Mouse (Mus musculus) olfactory bulb, adult 2 months (tissue): ENCODE measurements around the gene Strn. TPM values are rescaled to one million over a fixed set of nuclear protein-coding genes. Genes with fewer than 3 reads are reported as not detected.

Experiments
- H3K27ac ChIP-seq: fragments of 200-500 bp; 2 replicates; pipeline ENCODE4 v1.5.1; 2012; ENCODE audit warnings: low read depth, low read length; ENCODE audit not compliant: insufficient read depth
- H3K4me1 ChIP-seq: fragments of 200-500 bp; 2 replicates; pipeline ENCODE4 v1.6.1; 2012; ENCODE audit warnings: low read length; ENCODE audit not compliant: control insufficient read depth, insufficient read depth
- H3K4me3 ChIP-seq: fragments of 200-500 bp; 2 replicates; pipeline ENCODE4 v1.5.1; 2012; ENCODE audit warnings: mild to moderate bottlenecking, low read depth, low read length, moderate library complexity; ENCODE audit not compliant: insufficient read depth
- CTCF ChIP-seq: fragments of 200-500 bp; IDR thresholded peaks from 2 replicates; pipeline ENCODE4 v1.5.1; 2012; ENCODE audit warnings: low read depth, mild to moderate bottlenecking, low read length, moderate library complexity; ENCODE audit not compliant: insufficient read depth
- POLR2A ChIP-seq: fragments of 200-500 bp; IDR thresholded peaks from 2 replicates; pipeline ENCODE4 v1.6.1; 2012; ENCODE audit warnings: mild to moderate bottlenecking, low read depth, low read length, moderate library complexity; ENCODE audit not compliant: insufficient read depth
- WGBS: fragments of 180-500 bp; shearing (Covaris S2); methylation state at CpG from one replicate; pipeline ENCODE4 v1.1.7; 2018; 5-methylcytosine and 5-hydroxymethylcytosine counted together
- polyA plus RNA-seq: library from polyadenylated mRNA; stranded (reverse); fragments of >200 nt; gene quantifications from 2 replicates; pipeline ENCODE4 v1.2.4, GENCODE M21; 2012; ENCODE audit warnings: low replicate concordance; ENCODE audit not compliant: missing spikeins, insufficient read depth, insufficient read length

Strn gene
- polyA plus RNA-seq, 1 experiment = not detected

DNA sequence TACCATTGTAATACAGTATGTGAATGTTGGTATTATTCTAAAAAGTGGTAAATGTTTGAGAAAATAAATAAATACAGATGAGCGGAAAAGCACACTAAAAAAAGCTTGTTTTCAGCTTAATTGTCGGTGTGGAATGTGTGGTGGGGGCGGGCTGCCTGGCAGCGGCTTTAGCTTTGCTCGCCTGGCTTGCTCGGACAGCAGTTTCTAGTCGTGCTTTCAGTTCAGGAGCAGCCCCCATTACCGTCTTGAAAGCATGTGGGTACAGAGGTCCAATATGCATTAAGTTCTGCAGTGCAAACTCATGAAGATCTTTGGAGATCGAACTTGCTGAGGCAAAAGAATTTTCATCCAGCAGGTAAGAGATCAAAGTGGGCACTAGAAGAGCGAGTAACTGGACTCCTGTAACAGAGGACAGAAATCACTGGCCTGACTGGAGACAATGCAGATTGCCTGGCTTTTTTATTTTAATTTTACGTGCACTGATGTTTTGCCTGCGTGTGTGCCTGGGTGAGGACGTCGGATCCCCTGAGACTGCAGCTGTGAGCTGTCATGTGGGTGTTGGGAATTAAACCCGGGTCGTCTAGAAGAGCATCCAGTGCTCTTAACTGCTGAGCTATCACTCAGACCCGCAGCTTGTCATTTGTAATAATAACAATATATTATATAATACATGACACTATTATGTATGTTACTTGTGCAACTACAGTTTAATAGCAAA is 16.1 kb upstream of the Strn start:
- Histone ChIP-seq H3K4me3 (peak overlapping the region; percentile 10; the same call in 1 of the 2 replicates), H3K4me1 (peaks cover 2% of the 10 kb centered on the region; the same call in 1 of the 2 replicates), H3K27ac (peak overlapping the region; percentile 41; the same call in 1 of the 2 replicates)
- TF ChIP-seq POLR2A = no peak
- TF ChIP-seq CTCF = no peak
- WGBS = 23% methylated on average over 17 of the region's 17 CpGs

DNA sequence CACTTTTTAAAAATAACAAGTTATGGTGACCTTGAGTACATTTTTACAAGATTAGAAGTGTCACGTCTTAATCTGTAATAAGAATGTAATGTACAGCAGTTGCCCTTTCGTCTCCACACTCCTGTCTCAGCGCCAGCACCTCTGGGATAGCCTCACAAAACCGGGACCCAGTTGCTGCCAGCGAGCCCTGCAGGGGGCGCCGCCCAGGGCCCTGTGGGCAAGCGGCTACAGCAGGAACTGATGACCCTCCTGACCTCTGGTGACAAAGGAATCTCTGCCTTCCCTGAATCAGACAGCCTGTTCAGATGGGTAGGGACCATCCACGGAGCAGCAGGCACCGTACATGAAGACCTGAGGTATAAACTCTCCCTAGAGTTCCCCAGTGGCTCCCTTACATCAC is 15.1 kb upstream of the Strn start:
- TF ChIP-seq CTCF (no peak), POLR2A (no peak)
- 68% methylated on average over 10 of the region's 10 CpGs for WGBS
- Histone ChIP-seq H3K27ac (no peak overlapping the region), H3K4me3 (no peak overlapping the region), H3K4me1 (peaks cover 2% of the 10 kb centered on the region; the same call in 1 of the 2 replicates)

DNA sequence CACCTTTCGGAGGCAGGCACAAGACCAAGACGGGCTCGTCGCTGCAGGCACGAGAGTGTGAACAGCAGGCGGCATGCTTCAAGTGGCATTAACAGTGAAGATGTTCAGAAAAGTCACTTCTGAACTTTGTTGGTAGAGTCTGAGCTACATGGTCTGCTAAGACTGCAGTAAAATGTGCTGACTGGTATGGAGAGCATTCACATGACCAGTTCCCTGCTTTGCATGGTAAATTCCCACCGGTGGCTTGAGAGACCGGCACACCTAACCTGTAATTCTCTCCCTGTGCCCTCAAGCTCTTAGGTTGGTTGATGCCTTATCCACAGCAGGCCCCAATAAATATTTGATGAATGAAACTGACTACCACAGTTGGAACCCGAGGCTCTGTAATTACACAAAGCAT is 11.4 kb upstream of the Strn start:
- Histone ChIP-seq H3K27ac (no peak overlapping the region), H3K4me1 (peaks cover 2% of the 10 kb centered on the region; the same call in 1 of the 2 replicates), H3K4me3 (no peak overlapping the region)
- 90% methylated on average over 9 of the region's 9 CpGs for WGBS
- TF ChIP-seq CTCF = no peak
- TF ChIP-seq POLR2A = no peak

DNA sequence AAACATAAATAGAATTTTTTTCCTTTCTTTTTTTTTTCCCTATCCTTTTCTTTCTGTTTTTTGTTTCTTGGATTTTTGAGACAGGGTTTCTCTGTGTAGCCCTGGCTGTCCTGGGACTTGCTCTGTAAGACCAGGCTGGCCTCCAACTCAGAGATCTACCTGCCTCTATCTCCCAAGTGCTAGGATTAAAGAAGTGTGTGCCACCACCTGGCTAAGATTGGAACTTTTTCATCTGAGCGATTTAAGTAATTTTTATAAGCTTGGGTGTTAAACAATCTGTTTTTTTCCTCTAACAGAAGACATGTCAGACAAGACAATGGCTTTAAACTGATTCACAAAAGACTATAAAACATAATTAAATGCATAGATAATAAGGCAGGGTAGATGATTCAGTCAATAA is 1.4 kb upstream of the Strn start:
- TF ChIP-seq POLR2A (no peak), CTCF (no peak)
- no peak overlapping the region for H3K4me3 ChIP-seq
- 51% methylated on average over 1 of the region's 1 CpGs for WGBS

DNA sequence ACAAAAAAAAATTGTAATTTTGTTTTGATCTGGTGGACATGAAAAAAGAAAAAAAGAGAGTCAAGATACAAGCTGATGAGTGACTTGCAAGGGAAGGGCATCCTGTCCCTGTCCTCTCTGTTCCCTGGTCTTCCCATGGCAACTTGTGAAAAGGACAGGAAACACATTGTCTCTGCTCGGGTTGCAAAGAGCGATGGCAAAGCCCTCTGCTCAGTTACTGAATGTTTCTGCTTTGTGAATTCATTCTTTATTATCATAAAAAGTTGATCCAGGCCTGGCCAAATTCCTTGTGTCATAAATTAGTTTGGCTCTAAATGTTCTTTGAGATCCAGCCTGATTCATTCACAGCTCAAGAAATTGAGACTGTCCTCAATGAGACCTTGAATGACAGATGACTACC is 775 bp upstream of the Strn start:
- Histone ChIP-seq H3K27ac (no peak overlapping the region), H3K4me1 (0 out of 2 replicates have a peak, but pooled peaks cover 2% of the 10 kb centered on the region), H3K4me3 (no peak overlapping the region)
- WGBS = 49% methylated on average over 2 of the region's 2 CpGs
- TF ChIP-seq CTCF = no peak
- TF ChIP-seq POLR2A = no peak

More for the DNA sequence above, 1.4 kb upstream of the Strn start:
- Histone ChIP-seq H3K27ac (no peak overlapping the region), H3K4me1 (0 out of 2 replicates have a peak, but pooled peaks cover 2% of the 10 kb centered on the region)

DNA sequence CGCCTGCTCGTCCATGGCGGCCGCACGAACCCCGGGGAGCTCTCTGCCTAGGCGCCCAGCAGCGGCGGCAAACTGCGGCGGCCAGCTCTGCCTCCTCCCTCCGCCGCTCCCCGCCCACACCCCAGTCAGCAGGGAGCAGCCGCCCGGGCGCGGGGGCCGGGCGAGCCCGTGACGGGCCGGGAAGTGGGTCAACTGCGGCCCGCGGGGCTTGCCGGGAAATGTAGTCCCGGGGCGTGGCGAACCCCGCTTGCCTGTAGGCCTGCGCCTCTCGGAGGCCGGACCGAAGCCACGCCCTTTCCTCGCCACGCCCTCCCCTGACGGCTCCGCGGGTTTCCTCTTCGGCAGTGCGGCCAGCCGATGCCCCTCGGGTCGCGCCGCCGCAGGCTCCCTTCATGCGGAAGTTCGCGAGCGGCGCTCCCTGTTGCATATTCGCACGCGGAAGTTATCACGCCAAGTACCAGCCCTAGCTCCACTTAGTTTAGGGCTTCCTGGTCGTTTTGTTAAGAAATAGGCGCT is 465 bp downstream of the Strn start:
- Histone ChIP-seq H3K4me1 (0 out of 2 replicates have a peak, but pooled peaks cover 2% of the 10 kb centered on the region), H3K4me3 (peak overlapping the region; percentile 90), H3K27ac (peak overlapping the region; percentile 78)
- TF ChIP-seq CTCF (no peak), POLR2A (peak; percentile 90)
- WGBS = under 1% methylated on average over 60 of the region's 60 CpGs

DNA sequence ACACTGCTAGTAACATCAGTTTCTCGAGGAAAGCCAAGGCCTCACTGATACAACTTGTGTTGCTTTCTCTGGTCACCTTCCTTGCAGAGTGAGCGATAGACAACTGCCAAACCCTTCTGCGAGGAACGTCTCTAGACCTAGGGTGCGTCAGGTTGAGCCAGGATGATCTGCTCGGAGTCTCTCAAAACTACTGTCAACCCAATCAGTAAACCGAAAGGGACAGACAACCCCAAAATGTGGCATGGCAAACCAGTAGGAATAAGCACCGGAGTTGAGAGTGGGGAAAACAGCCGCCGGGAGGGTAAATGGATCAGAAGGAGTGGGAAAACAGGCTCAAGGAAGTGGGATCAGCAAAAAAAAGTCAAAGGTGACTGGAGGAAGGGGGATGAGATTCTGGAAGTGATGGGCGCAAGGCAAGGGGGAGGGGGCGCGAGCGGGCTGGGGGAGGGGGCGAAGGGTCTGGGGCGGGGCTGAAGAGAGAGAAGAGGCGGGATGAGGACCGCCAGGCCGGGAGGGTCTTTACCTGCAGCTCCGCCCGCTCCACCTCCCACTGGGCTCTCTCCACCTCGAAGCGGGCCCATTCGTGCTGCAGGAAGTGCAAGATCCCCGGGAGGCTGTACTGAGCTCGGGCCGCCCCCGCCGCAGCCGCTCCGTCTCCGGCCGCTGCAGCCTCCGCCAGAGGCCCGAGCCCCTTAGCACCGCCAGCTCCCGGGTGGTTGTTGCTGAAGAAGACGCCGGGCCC is 1.1 kb downstream of the Strn start:
- TF ChIP-seq POLR2A = no peak
- no peak for TF ChIP-seq CTCF
- Histone ChIP-seq H3K4me1 (0 out of 2 replicates have a peak, but pooled peaks cover 2% of the 10 kb centered on the region), H3K4me3 (peak overlapping the region; percentile 90), H3K27ac (peak overlapping the region; percentile 78)
- under 1% methylated on average over 32 of the region's 39 CpGs for WGBS

DNA sequence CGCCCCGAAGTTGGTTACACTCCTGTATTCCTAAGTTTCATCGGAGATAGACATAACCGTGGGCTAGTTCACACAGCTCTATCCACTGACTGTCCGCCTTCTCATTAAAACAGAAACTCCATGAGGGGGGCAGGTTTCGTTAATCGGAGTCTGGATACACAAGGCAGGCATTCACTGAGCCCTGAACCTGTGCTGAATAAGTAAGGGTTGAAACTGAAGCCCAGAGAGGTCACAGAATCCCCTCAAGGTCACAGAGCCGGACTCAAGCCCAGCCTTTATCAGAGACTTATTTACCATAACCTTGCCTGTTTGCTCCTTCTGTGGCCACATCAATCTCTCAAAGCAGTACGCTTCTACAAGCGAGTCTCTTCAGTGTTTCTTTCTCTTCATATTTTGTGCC is 2.2 kb downstream of the Strn start:
- Histone ChIP-seq H3K27ac (no peak overlapping the region), H3K4me1 (0 out of 2 replicates have a peak, but pooled peaks cover 2% of the 10 kb centered on the region), H3K4me3 (peak overlapping the region; percentile 26; the same call in 1 of the 2 replicates)
- 59% methylated on average over 10 of the region's 10 CpGs for WGBS
- TF ChIP-seq POLR2A = no peak
- TF ChIP-seq CTCF = no peak

DNA sequence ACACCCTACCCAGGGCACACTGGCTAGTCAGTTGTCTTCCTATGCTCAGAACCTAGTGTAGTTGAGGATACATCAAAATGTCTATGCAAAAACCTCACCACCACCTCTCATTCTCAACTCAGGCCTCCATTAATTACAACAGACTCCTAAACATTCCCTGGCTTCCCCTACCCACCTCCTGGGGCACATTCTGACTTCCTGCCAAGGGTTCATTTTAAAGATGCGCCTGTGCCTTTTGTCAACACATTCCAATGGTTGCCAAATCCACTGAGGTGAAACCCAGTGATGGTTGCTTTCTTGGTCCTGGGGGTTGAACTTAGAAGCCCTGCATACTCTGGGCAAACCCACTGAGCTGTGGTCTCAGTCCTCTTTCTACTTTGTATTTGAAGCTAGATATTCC is 4.9 kb downstream of the Strn start:
- TF ChIP-seq POLR2A (no peak), CTCF (no peak)
- WGBS = 40% methylated on average over 1 of the region's 1 CpGs
- Histone ChIP-seq H3K4me3 (no peak overlapping the region), H3K4me1 (0 out of 2 replicates have a peak, but pooled peaks cover 2% of the 10 kb centered on the region), H3K27ac (no peak overlapping the region)
